ENCODE assay signal across 16 mouse cellular contexts in genomic region chr9:14398084-14398483, GRCm38 (mm10). TPM values are rescaled to one million over a fixed set of nuclear protein-coding genes. Genes with fewer than 3 reads are reported as not detected.
DNase-seq lines count a peak whose midpoint lies in the region; ATAC-seq and TF ChIP-seq lines count a peak whose summit lies in the region.
"Had no signal": no experiment of that assay in that cellular context is flagged by ENCODE, and none has a peak within 500 bp of the region (broad histone marks: within the 10 kb centered on the region; RNA-seq: fewer than 3 reads in every experiment).

No protein-coding gene starts in this region.

- CTCF ChIA-PET in Patski (lab: Charles Lee): no interaction called here

- H3K27me3 ChIP-seq in Patski: no peaks in the 10 kb centered on the region
- H3K27me3 ChIP-seq: intestine, embryonic 15.5 days; liver, embryonic 15.5 days had no signal

- in situ Hi-C loops in Patski (cut with MboI; ENCODE audit: low pct_unique_long_range_greater_than_20kb): no loop called here

- POLR2A ChIA-PET in Patski (lab: Charles Lee): no interaction called here

- DNase-seq in Patski (ENCODE audit: low read depth, low spot score): no peak
- DNase-seq in adrenal gland, postnatal 10 days: peak; percentile 72
- DNase-seq in gonadal fat pad, adult 2 months (ENCODE audit: low read depth): peak; percentile 99
- DNase-seq in lung, postnatal 25 days (ENCODE audit: low spot score): peak; percentile 44
- DNase-seq in kidney, adult 11 months: no peak
- DNase-seq in kidney, postnatal 4 days: no peak
- DNase-seq: cerebellum, adult 9-10 months; forebrain, postnatal 0 days; gastrocnemius, postnatal 36 days; kidney, adult 9 months; kidney, postnatal 25 days; thymus, postnatal 4 days had no signal

- TF ChIP-seq CTCF in Patski (IDR thresholded peaks at IDR 0.05): no peak

- peak; percentile 24 for ATAC-seq in Patski
- ATAC-seq in megakaryocyte, adult 5-6 weeks (ENCODE audit: poor library complexity, severe bottlenecking): no peak
- ATAC-seq: forebrain, postnatal 0 days; hindbrain, embryonic 16.5 days; intestine, embryonic 15.5 days had no signal

RNA-seq across cellular contexts. Expression of gene Endod1, which starts 16.8 kb away (rescaled TPM):
- 8.6 TPM for polyA plus RNA-seq in Patski (2021)
- total RNA-seq in adrenal gland, postnatal 10 days (2021): 10 to 100 TPM; 13.6 to 15.8 TPM
- 67.7 and 114 TPM in 2 replicates for polyA plus RNA-seq in gonadal fat pad, adult 2 months (2012; rRNA removed)
- total RNA-seq in megakaryocyte, adult 5-6 weeks (2015): 9.4 and 11.8 TPM in 2 replicates
- total RNA-seq in megakaryocyte, adult 5-6 weeks (2017): 10.3 and 11.7 TPM in 2 replicates

Comparison
In these comparisons a context has a peak if more than half of its experiments do, and no peak if none do; other contexts are left out.
1. DNase-seq: peak in adrenal gland, postnatal 10 days (single experiment), gonadal fat pad, adult 2 months (single experiment) and lung, postnatal 25 days (single experiment); none in Patski (single experiment), kidney, adult 11 months (single experiment) and kidney, postnatal 4 days (0 of 2).